Mouse (Mus musculus): ENCODE data around the gene Iqsec2. TPM values are rescaled to one million over a fixed set of nuclear protein-coding genes. Genes with fewer than 3 reads are reported as not detected.
A peak's percentile ranks its signal among the peaks of the same experiment; 100 is the strongest.

Iqsec2 gene
- 7.4 and 10.5 TPM in 2 replicates for total RNA-seq (2014; fragmentation: Nextera tagmentation)
- total RNA-seq (2017): 0.60 and 5.3 TPM in 2 replicates

DNA sequence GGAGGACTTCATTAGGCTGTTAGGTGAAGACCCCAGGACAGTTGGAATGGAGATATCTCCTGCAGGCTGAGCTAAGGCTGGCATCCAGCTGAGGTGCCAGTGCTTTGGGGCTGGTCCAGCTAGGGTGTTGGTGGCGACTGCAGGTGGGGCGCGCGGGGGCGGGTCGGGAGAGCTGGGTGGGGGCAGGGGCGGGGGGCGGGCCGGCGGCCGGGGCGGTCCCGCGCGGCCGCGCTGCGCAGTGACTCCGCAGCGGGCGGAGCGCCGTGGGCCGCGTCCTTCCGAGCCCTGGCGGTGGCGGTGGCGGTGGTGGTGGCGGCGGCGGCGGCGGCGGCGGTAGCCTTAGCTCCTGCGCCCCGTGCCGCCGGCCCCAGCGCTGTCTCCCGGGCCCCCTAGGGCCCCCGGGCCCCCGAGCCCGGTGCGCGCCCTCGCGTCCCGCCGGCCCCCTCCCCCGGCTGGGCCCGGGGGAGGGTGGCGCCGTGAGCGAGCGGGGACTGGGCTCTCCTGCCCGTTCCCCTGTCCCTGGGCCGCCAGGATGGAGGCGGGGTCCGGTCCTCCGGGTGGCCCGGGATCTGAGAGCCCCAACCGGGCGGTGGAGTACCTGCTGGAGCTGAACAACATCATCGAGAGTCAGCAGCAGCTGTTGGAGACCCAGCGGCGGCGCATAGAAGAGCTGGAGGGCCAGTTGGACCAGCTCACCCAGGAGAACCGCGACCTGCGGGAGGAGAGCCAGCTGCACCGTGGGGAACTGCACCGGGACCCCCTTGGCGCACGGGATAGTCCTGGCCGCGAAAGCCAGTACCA lies at the start of gene Iqsec2:
Gene Iqsec2, plus strand, starts transcription at position 328 of the 801 bp plus-strand sequence.
- peak; percentile 55 for ATAC-seq (replicated peaks; ENCODE audit: poor library complexity, severe bottlenecking)

DNA sequence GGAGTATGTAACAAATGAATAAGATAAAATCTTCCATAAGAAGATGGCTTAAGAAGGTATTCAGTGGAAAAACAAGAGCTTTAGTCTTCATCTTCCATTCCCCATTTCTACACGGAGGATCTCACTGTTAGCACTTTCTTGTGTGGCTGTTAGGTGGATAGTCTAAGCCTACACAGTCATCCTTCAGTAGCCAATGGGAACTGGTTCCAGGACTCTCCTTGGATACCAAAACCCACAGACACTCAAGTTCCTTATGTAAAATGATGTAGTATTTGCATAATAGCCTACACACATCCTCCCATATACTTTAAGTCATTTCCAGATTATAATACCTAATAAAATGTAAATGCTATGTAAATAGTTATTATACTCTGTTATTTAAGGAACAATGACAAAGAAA lies 46.5 kb upstream of the Iqsec2 start:
- no peak for ATAC-seq (replicated peaks; ENCODE audit: poor library complexity, severe bottlenecking)

DNA sequence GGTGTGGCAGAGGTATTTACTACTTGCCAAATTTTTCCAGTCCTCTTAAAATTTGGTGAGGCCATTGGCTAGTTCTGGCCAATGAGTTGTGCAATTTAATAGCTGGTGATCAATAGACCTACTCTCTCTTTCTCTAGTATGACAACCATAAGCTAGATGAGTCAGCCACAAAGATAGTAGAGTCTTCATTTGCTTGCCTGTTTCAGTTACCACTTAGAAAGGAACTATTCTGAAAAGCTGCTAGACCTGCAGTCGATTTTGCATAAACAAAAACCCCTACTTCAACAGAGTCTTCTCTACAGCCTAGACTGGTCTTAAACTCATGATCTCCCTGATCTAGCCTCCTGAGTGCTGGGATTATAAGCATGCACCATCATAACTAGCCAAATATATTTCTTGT lies 22.4 kb upstream of the Iqsec2 start:
- no peak for ATAC-seq (replicated peaks; ENCODE audit: poor library complexity, severe bottlenecking)

DNA sequence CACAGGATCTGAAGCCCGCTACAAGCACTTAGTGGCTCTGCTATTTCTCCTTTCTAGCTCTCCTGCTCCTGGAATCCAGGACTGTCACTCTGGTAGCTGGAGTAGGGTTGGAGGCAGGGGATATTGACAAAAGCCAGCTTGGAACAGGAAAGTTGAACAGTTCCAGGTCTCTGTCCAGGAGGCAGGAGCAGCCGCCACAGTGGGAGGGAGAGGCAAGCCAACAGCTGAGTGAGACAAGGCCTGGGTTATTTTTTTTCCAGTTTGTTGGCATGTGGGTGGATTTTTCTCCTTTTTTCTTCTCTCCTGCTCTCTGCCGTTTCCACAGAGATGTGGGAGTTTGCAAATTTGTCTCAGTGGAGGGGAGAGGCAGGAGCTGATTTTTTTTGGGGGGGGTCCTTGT lies 13.3 kb upstream of the Iqsec2 start:
- ATAC-seq (replicated peaks; ENCODE audit: poor library complexity, severe bottlenecking): no peak

DNA sequence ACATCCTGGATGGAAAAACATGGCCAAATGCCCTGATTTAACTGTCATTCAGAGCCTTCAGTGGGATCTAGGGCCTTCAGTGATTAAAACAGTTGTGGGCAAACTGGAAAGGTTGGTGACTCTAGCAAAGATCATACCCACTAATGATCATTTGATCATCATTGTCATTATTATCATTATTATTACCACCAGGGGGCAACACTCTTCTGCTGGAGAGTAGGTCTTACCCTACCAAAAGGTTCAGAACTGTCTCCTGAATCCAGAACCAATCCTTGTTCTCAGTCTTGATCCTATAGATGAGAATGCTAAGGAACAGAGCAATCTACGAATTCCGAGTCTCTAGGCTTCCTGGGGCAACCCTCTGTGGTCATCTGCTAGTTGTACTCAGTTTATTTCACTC lies 12.0 kb upstream of the Iqsec2 start:
- ATAC-seq (replicated peaks; ENCODE audit: poor library complexity, severe bottlenecking): no peak

DNA sequence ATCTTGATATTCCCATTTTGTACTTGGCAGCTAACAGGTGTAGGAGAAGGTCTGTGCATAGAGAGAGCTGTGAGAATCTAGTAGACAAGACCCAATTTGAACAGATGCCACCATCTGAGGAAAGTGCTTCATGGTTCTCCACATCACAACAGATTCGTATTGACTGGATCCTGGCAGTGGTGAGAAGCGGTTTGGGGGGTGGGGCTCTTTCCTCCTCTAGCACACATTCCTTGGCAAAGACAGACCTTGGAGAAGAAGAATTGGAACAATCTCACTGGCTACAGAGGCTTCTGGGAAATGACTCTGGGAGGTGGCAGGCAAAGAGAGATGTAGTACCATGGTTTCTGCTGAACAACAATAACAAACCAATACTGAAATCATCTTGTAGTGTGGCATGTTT lies 8.9 kb upstream of the Iqsec2 start:
- no peak for ATAC-seq (replicated peaks; ENCODE audit: poor library complexity, severe bottlenecking)

DNA sequence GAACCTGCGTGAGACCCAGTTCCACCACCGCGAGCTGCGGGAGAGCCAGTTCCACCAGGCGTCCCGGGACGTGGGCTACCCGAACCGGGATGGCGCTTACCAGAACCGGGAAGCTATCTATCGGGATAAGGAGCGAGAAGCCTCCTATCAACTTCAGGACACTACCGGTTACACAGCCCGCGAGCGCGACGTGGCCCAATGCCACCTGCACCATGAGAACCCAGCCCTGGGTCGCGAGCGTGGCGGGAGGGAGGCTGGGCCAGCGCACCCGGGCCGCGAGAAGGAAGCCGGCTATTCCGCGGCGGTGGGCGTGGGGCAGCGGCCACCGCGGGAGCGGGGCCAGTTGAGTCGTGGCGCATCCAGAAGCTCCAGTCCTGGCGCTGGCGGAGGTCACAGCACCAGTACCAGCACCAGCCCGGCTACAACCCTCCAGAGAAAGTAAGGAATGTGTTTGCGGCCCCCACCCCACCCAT lies 710 bp downstream of the Iqsec2 start:
- peak; percentile 51 for ATAC-seq (replicated peaks; ENCODE audit: poor library complexity, severe bottlenecking)

DNA sequence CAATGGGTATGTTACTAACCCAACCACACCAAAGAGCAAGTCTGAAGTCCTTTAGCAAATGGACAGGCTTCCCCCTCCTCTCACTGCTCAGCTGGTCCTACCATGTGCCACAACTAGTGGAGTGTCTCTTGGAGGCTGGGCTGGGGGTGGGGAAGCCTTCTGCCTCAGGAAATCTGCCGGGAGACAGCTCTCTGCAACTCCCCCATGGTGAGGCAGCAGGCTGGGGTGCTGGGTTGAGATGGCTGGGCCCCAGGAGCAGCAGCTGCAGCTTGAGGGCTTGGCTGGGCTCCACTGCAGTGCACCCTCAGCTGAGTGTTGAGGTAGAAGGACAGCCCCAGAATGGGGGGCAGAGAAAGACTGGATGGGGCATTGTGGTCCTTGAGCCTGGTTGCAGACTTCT lies 2.1 kb downstream of the Iqsec2 start:
- no peak for ATAC-seq (replicated peaks; ENCODE audit: poor library complexity, severe bottlenecking)

DNA sequence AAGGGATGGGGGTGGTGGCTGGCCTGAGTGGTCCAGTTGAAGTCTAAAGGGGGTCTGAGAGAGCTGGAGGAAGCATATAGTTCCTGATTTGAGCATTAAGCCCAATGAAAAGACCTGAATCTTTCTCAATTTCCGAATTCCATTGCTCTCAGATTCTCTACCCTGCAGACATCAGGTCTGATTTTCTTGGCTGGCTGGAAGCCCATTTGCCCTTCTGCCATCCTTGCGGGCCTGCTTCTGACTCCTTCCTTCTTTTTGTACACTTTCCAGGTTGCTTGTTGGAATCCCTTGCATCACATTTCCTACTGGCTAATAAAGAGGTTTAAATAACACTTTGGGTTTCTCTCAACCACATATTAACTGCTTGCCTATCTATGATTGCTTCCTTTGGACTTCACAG lies 2.6 kb downstream of the Iqsec2 start:
- no peak for ATAC-seq (replicated peaks; ENCODE audit: poor library complexity, severe bottlenecking)

DNA sequence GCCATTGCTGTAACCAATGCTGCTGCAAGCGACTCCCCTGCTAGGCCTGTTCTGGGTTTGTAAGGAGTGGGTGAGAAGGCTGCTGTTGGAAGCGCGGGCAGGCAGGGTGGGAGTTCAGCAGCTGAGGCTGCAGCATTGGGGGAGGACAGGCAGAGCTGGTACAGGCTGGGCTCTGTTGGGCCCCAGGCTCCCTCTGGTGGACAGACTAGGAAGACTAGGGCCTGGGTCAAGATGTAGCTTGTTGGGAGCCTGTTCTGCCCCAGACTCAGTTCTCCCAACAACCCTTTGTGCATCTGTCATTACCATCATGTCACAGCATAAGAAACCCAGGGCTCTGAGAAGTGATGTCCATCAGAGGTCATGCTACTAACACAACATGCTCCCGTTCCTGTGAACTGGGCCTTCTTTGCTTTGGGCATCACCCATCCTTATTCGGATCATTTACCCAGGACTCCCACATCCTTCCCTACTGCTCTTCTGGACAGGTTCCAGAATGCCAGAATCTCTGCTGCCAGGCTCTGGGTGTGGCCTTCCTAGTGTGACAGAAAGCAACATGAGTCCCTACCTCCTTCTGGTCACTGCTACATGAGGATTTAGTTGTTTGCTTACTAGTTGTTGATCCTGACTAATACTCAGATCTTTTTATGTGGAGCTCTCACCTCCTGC lies 3.5 kb downstream of the Iqsec2 start:
- ATAC-seq (replicated peaks; ENCODE audit: poor library complexity, severe bottlenecking): peak; percentile 83

DNA sequence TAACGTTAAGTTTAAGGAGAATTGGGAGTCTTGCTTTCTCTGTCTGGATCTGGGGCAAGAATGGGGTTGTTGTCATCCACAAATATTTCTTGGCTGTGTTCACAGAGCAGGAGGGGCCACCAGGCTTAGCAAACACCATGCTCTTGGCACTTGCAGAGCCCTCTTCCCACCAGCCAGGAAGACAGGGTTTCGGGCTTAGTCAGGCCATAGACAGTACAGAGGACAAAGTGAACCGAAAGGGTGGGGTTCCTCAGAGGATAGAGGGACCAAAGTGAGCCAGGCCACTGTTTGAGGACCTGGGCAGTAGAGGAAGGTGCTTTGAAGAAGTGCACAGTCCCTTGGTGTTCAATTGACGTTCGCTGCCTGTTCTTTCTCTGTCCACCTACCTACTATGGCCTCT lies 4.6 kb downstream of the Iqsec2 start:
- ATAC-seq (replicated peaks; ENCODE audit: poor library complexity, severe bottlenecking): no peak

DNA sequence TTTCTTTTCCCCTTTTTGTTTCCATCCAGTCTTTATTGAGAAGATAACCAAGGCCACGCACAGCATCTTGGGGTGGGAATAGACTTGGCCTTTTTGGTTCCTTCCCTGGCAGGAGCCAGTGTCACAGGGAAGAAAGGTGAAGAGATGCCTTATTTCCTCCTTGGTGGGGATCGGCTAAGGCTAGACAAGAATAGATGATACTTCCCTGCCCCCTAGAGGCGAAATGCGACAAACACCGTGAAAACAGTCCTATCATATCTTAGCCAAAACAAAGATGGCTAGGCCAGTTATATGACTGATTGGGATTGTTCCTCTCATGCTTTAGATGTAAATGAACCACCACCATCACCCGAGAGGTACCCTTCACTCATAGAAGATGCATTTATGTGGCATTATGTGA lies 7.6 kb downstream of the Iqsec2 start:
- peak; percentile 73 for ATAC-seq (replicated peaks; ENCODE audit: poor library complexity, severe bottlenecking)

DNA sequence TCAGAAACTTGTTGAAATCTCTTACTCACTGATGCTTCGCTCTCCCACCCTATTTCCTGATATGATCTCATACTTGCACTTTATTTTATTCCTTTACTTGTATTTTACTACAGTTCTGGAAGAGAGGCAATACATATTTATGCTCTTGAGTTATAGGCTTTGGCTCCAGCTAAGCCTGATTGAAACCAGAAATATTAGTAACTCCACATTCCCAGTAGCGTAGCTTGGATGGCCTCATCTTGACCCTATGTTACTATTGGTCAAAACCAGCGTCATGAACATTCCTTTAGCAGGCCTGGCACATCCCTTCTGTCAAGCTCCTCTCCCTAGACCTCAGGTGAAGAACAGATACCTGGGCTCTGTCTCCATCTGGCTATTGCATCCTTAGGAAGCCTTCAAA lies 14.2 kb downstream of the Iqsec2 start:
- ATAC-seq (replicated peaks; ENCODE audit: poor library complexity, severe bottlenecking): no peak

DNA sequence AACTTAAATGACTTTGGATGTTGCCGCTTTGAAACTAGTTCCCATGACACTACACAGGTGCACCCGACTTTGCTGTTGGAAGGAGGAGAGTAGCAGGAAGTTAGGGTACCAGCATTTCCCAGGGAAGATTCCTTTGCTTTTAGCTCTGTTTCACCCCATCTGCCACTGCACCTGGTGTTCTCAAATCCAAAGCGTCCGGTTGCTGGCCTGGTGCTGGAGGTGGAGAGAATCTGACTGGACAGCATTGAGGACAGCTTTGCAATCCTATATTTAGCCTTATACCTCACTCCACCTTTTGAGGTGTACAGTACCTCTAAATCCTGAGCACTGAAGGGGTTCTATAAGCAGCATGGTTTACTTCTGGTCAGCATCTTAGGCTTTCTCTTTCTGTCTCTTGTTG lies 17.3 kb downstream of the Iqsec2 start:
- no peak for ATAC-seq (replicated peaks; ENCODE audit: poor library complexity, severe bottlenecking)

DNA sequence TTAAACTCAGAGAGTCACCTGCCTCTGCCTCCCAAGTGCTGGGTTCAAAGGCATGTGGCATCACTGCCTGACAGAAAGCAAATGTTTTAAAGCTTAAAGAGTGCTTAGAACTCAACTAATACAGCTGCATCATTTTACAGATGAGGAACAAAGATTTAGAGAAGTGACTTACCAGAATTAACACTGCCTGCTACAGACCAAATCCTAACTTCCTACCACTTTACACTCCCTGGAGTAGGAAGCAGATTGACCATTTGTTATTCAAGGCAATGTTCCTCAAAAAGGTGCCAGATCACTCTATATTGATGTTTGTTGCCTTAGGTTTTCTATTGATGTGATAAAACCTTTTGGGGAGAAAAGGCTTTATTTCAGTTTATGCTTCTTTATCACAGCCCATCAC lies 20.0 kb downstream of the Iqsec2 start:
- ATAC-seq (replicated peaks; ENCODE audit: poor library complexity, severe bottlenecking): peak; percentile 61

DNA sequence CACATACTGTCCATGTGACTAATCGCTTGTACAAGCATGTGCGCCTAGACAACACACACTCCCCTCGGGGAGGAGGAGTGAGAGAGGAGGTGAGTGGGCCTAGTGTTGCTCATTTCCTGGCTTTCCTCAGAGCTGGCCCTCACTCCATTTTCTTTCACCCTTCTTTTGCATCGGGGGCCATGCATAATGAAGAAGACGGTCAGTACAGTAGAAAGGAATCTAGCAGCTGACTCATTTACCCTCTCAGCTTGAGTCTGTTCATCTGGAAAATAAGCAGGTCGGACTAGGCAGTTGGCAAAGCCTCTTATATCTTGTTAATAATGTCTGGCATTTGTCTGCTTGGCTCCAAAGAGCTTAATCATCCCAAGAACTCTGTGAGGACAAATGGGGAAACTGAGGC lies 22.1 kb downstream of the Iqsec2 start:
- ATAC-seq (replicated peaks; ENCODE audit: poor library complexity, severe bottlenecking): no peak

DNA sequence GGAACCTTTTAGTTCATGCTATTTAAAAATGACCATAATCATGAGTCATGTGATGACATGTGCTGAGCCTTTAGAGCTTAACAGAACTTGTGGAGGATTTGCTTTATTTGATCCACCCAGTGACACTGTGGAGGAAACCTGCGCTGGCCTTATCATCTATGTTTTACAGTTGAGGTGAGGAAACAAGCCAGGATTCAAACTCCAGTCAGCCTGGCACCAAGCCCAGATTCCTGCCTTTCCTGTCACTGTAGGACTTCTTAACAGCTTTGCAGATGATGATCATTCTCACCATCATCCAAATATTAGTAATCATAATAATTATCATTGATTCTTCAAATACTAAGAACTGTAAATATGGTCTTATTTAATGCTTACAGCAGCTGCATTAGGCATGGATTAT lies 24.5 kb downstream of the Iqsec2 start:
- no peak for ATAC-seq (replicated peaks; ENCODE audit: poor library complexity, severe bottlenecking)

DNA sequence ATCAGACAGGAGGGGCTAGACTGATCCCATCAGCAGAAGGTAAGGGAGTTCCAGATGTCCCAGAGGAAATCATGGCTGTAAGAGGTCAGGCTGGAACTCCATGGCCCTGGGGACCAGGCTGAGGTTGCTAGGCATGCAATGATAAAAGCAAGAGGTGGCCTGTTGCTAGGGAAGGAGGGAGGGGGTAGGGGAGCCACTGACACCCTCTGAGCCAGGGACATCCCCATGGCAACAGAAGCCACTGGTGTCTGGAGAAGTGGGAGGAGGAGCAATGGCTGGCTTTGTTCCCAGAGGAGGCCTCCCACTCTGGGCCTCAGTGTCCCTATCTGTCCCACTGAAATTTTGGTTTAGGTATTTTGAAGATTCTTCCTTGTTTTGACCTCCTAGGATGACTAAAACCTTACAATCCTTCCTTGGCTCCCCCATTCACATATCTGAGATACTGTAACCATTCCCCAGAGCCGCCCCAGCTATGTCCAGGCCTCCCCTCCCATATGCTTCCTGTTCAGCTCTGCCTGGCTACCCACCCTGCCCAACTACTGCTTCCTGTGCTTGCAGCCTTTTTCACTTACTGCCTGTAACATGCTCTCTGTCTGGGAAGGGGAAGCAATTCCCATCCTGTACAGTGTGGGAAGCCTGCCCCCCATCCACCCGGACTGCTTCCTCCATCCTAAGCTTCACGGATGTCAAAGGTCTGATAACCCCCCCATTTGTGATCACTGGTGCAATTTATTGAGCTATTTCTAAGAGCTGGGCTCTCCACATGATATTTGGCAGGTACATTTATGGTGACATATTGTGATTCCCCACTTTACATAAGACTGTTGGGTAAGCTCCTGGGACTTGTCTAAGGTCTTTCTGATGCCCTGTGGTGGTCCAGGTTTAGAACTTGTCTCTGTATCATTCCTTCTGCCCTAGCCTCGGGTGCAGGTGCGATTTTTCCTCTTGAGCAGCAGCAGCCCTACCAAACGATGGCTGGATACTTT lies 27.3 kb downstream of the Iqsec2 start:
- peak; percentile 58 for ATAC-seq (replicated peaks; ENCODE audit: poor library complexity, severe bottlenecking)

DNA sequence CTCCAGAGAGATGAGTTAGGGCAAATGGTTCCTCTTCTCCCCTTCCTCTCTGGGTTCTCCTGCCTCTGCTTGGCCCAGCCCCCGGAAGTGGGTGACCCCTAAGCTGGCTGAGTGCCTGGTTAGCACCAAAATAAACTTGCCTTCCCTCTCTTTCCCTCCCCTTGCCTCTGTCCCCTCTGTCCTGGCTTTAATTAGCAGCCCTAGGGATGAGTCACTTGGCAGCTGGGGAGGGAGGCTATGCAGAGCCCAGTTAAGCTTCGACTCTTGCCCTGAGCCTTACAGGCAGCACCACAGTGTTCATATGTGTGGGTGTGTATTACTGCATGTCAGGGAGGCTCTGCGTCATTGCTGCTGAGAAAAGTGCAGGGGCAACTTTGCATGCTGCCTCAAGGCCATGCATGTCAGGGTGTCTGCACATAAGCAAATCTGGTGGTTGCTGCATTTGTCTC lies 28.4 kb downstream of the Iqsec2 start:
- peak; percentile 74 for ATAC-seq (replicated peaks; ENCODE audit: poor library complexity, severe bottlenecking)

DNA sequence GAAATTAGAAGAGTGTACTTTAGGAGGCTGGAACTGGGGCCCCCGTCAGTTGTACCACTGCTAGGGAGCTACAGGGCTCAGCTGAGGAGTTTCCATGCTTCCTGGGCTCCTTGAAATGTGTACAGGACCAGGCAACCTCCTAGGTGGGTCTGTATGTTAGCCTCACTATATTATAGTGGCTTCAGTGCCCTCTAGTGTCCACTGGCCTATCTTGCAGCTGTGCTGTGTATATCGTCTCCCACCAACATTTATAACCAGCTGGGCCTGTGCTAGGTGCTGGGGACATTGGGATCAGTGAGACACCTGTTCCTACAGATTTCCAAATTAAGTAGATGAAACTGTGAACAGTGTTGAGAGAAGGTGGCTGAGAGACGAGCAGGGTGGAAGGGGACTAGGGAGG lies 31.2 kb downstream of the Iqsec2 start:
- ATAC-seq (replicated peaks; ENCODE audit: poor library complexity, severe bottlenecking): peak; percentile 52

DNA sequence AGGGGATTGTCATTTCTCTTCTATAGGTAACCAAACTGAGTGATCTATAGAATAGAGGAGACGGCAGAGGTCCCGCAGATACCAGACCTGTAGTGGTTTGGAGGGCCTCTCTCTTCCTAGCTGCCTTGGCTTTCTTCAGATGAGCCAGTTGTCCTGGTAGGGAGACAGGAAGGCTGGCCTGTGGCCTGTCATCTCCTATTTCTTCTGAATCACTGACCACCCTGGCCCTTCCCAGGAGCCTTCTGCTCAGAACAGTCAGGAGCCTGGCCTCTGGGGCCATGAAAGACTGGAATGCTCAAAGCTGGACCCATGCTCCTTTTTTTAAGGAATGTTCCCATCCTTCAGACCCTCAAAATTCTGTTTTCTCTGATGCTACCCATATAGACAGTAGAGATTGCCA lies 33.8 kb downstream of the Iqsec2 start:
- no peak for ATAC-seq (replicated peaks; ENCODE audit: poor library complexity, severe bottlenecking)
